Mouse (Mus musculus): Measurements from ENCODE around the gene Tmem163. TPM values are rescaled to one million over a fixed set of nuclear protein-coding genes. Genes with fewer than 3 reads are reported as not detected.

Tmem163 gene
- total and polyA plus RNA-seq, 2 experiments from 2014 or later = 36.7 to 37.1 TPM

- Histone ChIP-seq H3K9ac (no peak overlapping the region), H3K4me1 (ENCODE audit: insufficient read depth) (no peaks in the 10 kb centered on the region), H3K27me3 (ENCODE audit: insufficient read depth, low read length) (no peaks in the 10 kb centered on the region), H3K36me3 (ENCODE audit: insufficient read depth) (peaks cover 18% of the 10 kb centered on the region), H3K4me2 (ENCODE audit: low read depth) (no peak overlapping the region), H3K9me3 (ENCODE audit: low read length) (no peaks in the 10 kb centered on the region), H3K4me3 (ENCODE audit: low read depth, low read length) (no peak overlapping the region), H3K27ac (ENCODE audit: low read depth, low read length) (no peak overlapping the region)
- TF ChIP-seq CTCF (IDR thresholded peaks at IDR 0.05; ENCODE audit: low read depth) = no peak
- DNase-seq (no peak), ATAC-seq (no peak)
- 75% methylated on average over 6 of the region's 6 CpGs for WGBS
Measured at GRCm38 (mm10) chr1:127464041-127464440, 215.3 kb downstream of the Tmem163 start.

GRCm38 (mm10) chr1:127461017-127461416 lies 218.3 kb downstream of the Tmem163 start:
- Histone ChIP-seq H3K9me3 (ENCODE audit: low read length) (no peaks in the 10 kb centered on the region), H3K4me3 (ENCODE audit: low read depth, low read length) (no peak overlapping the region), H3K27me3 (ENCODE audit: insufficient read depth, low read length) (no peaks in the 10 kb centered on the region), H3K36me3 (ENCODE audit: insufficient read depth) (peaks cover 11% of the 10 kb centered on the region; the same call in 1 of the 2 replicates), H3K4me2 (ENCODE audit: low read depth) (no peak overlapping the region), H3K27ac (ENCODE audit: low read depth, low read length) (no peak overlapping the region), H3K4me1 (ENCODE audit: insufficient read depth) (0 out of 2 replicates have a peak, but pooled peaks cover 3% of the 10 kb centered on the region), H3K9ac (no peak overlapping the region)
- no peak for DNase-seq
- no peak for TF ChIP-seq CTCF (IDR thresholded peaks at IDR 0.05; ENCODE audit: low read depth)
- 86% methylated on average over 9 of the region's 9 CpGs for WGBS
- ATAC-seq = no peak

- 0 out of 2 replicates have a peak, but pooled peaks cover 3% of the 10 kb centered on the region for H3K4me1 ChIP-seq (ENCODE audit: insufficient read depth)
Measured at GRCm38 (mm10) chr1:127459576-127459975, 219.8 kb downstream of the Tmem163 start.

GRCm38 (mm10) chr1:127459015-127459451 lies 220.3 kb downstream of the Tmem163 start:
- H3K36me3 ChIP-seq (ENCODE audit: insufficient read depth) = peaks cover 14% of the 10 kb centered on the region
- H3K27me3 ChIP-seq (ENCODE audit: insufficient read depth, low read length) = no peaks in the 10 kb centered on the region
- peak; percentile 94 for TF ChIP-seq CTCF (IDR thresholded peaks at IDR 0.05; ENCODE audit: low read depth)
- no peak overlapping the region for H3K4me2 ChIP-seq (ENCODE audit: low read depth)
- DNase-seq (peak; percentile 92), ATAC-seq (peak; percentile 85)
- no peak overlapping the region for H3K4me3 ChIP-seq (ENCODE audit: low read depth, low read length)
- H3K9me3 ChIP-seq (ENCODE audit: low read length) = no peaks in the 10 kb centered on the region
- 0 out of 2 replicates have a peak, but pooled peaks cover 3% of the 10 kb centered on the region for H3K4me1 ChIP-seq (ENCODE audit: insufficient read depth)
- H3K9ac ChIP-seq = no peak overlapping the region
- no peak overlapping the region for H3K27ac ChIP-seq (ENCODE audit: low read depth, low read length)
- WGBS = 15% methylated on average over 6 of the region's 6 CpGs

More at GRCm38 (mm10) chr1:127459576-127459975, 219.8 kb downstream of the Tmem163 start:
- H3K27me3 ChIP-seq (ENCODE audit: insufficient read depth, low read length) = no peaks in the 10 kb centered on the region
- H3K4me2 ChIP-seq (ENCODE audit: low read depth) = no peak overlapping the region
- WGBS = 83% methylated on average over 7 of the region's 7 CpGs
- no peak overlapping the region for H3K27ac ChIP-seq (ENCODE audit: low read depth, low read length)
- peaks cover 11% of the 10 kb centered on the region; the same call in 1 of the 2 replicates for H3K36me3 ChIP-seq (ENCODE audit: insufficient read depth)
- TF ChIP-seq CTCF (IDR thresholded peaks at IDR 0.05; ENCODE audit: low read depth) = no peak
- no peaks in the 10 kb centered on the region for H3K9me3 ChIP-seq (ENCODE audit: low read length)
- H3K4me3 ChIP-seq (ENCODE audit: low read depth, low read length) = no peak overlapping the region
- DNase-seq = no peak
- ATAC-seq = no peak
- H3K9ac ChIP-seq = no peak overlapping the region

GRCm38 (mm10) chr1:127453397-127453796 lies 226.0 kb downstream of the Tmem163 start:
- no peaks in the 10 kb centered on the region for H3K27me3 ChIP-seq (ENCODE audit: insufficient read depth, low read length)

GRCm38 (mm10) chr1:127444836-127445485 lies 234.4 kb downstream of the Tmem163 start:
- Histone ChIP-seq H3K27ac (ENCODE audit: low read depth, low read length) (no peak overlapping the region), H3K4me3 (ENCODE audit: low read depth, low read length) (no peak overlapping the region), H3K36me3 (ENCODE audit: insufficient read depth) (peaks cover 24% of the 10 kb centered on the region), H3K27me3 (ENCODE audit: insufficient read depth, low read length) (no peaks in the 10 kb centered on the region), H3K4me2 (ENCODE audit: low read depth) (no peak overlapping the region), H3K4me1 (ENCODE audit: insufficient read depth) (no peaks in the 10 kb centered on the region), H3K9ac (no peak overlapping the region), H3K9me3 (ENCODE audit: low read length) (0 out of 2 replicates have a peak, but pooled peaks cover 4% of the 10 kb centered on the region)
- ATAC-seq = no peak
- DNase-seq = no peak
- WGBS = 67% methylated on average over 5 of the region's 5 CpGs
- no peak for TF ChIP-seq CTCF (IDR thresholded peaks at IDR 0.05; ENCODE audit: low read depth)

More at GRCm38 (mm10) chr1:127453397-127453796, 226.0 kb downstream of the Tmem163 start:
- Histone ChIP-seq H3K4me1 (ENCODE audit: insufficient read depth) (no peaks in the 10 kb centered on the region), H3K9me3 (ENCODE audit: low read length) (0 out of 2 replicates have a peak, but pooled peaks cover 4% of the 10 kb centered on the region), H3K9ac (no peak overlapping the region), H3K4me2 (ENCODE audit: low read depth) (no peak overlapping the region), H3K27ac (ENCODE audit: low read depth, low read length) (no peak overlapping the region), H3K36me3 (ENCODE audit: insufficient read depth) (peaks cover 16% of the 10 kb centered on the region), H3K4me3 (ENCODE audit: low read depth, low read length) (no peak overlapping the region)
- DNase-seq (no peak), ATAC-seq (no peak)
- whole genome bisulfite sequencing = 92% methylated on average over 6 of the region's 6 CpGs
- no peak for TF ChIP-seq CTCF (IDR thresholded peaks at IDR 0.05; ENCODE audit: low read depth)
